Mouse (Mus musculus): ENCODE measurements around the gene Pgm2. TPM values are rescaled to one million over a fixed set of nuclear protein-coding genes. Genes with fewer than 3 reads are reported as not detected.

The Pgm2 gene
- polyA plus RNA-seq, 1 experiment, result 42.0 TPM

DNA sequence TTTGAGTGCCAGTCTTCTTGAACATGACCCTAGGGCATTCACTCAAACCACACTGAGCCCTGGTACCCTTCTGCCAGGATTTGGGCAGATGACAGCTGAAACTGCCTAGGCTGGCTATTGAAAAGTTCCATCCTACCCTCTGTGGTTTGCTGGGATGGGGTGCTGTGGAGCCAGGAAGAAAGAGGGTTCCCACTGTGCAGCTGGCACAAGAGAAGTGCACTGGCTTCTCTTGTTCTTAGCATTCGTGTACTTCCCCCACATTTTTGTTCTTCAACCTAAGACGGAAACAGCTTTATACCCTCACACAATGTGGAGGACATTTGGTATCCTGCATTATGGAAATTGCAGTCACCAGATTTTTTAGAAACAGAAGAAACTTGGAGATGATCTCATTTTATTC lies 73.1 kb downstream of the Pgm2 start:
- TF ChIP-seq POLR2A (IDR thresholded peaks at IDR 0.05; ENCODE audit: low read depth, low read length) (no peak), CTCF (IDR thresholded peaks at IDR 0.05; ENCODE audit: borderline replicate concordance, insufficient read depth, low read length) (no peak)
- Histone ChIP-seq H3K4me3 (ENCODE audit: insufficient read depth, low read length) (no peak overlapping the region), H3K27ac (ENCODE audit: insufficient read depth, low read length) (no peak overlapping the region), H3K4me1 (ENCODE audit: control insufficient read depth, insufficient read depth, low read length) (peaks cover 6% of the 10 kb centered on the region)

GRCm38 (mm10) chr5:64168990-64169540 lies 76.3 kb downstream of the Pgm2 start:
- Histone ChIP-seq H3K4me1 (ENCODE audit: control insufficient read depth, insufficient read depth, low read length) (0 out of 2 replicates have a peak, but pooled peaks cover under 1% of the 10 kb centered on the region), H3K27ac (ENCODE audit: insufficient read depth, low read length) (no peak overlapping the region), H3K4me3 (ENCODE audit: insufficient read depth, low read length) (no peak overlapping the region)
- TF ChIP-seq CTCF (IDR thresholded peaks at IDR 0.05; ENCODE audit: borderline replicate concordance, insufficient read depth, low read length), result no peak
- TF ChIP-seq POLR2A (IDR thresholded peaks at IDR 0.05; ENCODE audit: low read depth, low read length), result no peak

GRCm38 (mm10) chr5:64172884-64173283 lies 80.1 kb downstream of the Pgm2 start:
- no peak overlapping the region for H3K27ac ChIP-seq (ENCODE audit: insufficient read depth, low read length)

GRCm38 (mm10) chr5:64173302-64173701 lies 80.6 kb downstream of the Pgm2 start:
- no peak overlapping the region for H3K27ac ChIP-seq (ENCODE audit: insufficient read depth, low read length)
- no peak overlapping the region for H3K4me3 ChIP-seq (ENCODE audit: insufficient read depth, low read length)
- peaks cover 16% of the 10 kb centered on the region for H3K4me1 ChIP-seq (ENCODE audit: control insufficient read depth, insufficient read depth, low read length)
- no peak for TF ChIP-seq POLR2A (IDR thresholded peaks at IDR 0.05; ENCODE audit: low read depth, low read length)
- no peak for TF ChIP-seq CTCF (IDR thresholded peaks at IDR 0.05; ENCODE audit: borderline replicate concordance, insufficient read depth, low read length)

More at GRCm38 (mm10) chr5:64172884-64173283, 80.1 kb downstream of the Pgm2 start:
- TF ChIP-seq CTCF (IDR thresholded peaks at IDR 0.05; ENCODE audit: borderline replicate concordance, insufficient read depth, low read length), result no peak
- no peak for TF ChIP-seq POLR2A (IDR thresholded peaks at IDR 0.05; ENCODE audit: low read depth, low read length)
- H3K4me1 ChIP-seq (ENCODE audit: control insufficient read depth, insufficient read depth, low read length), result peaks cover 16% of the 10 kb centered on the region
- no peak overlapping the region for H3K4me3 ChIP-seq (ENCODE audit: insufficient read depth, low read length)

DNA sequence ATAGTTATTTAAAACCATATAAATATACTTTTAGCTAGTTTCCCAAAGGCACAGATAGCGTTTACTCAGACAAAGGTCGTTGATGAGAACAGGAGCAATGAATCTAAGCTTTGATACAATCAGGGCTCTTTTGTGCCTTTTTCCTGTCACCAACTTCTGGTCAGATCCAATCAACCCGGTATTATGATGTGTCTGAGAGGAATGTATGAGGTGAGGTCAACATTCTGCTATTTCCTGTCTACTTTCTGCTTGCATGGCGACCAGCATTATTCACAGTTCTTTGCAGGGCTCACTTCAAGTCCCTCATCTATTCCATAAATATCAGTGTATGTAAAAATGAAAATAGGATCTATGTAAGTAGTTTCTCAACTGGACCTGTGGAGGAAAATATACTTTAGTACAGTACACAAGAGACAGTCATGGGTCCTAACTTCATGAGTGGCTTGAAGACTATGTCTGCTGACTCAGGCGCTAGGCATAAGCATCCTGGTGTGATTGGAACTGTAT lies 81.7 kb downstream of the Pgm2 start:
- Histone ChIP-seq H3K27ac (ENCODE audit: insufficient read depth, low read length) (peak overlapping the region; percentile 96), H3K4me3 (ENCODE audit: insufficient read depth, low read length) (no peak overlapping the region), H3K4me1 (ENCODE audit: control insufficient read depth, insufficient read depth, low read length) (peaks cover 16% of the 10 kb centered on the region)
- TF ChIP-seq POLR2A (IDR thresholded peaks at IDR 0.05; ENCODE audit: low read depth, low read length) (no peak), CTCF (IDR thresholded peaks at IDR 0.05; ENCODE audit: borderline replicate concordance, insufficient read depth, low read length) (no peak)

Other genes with a start within 250 kb of the Pgm2 start
- 35.5 and 38.2 TPM in 2 replicates for gene Rell1, start 124.1 kb upstream of the Pgm2 start, polyA plus RNA-seq (2011; ENCODE audit: insufficient read length, low read depth, missing spikeins)
- 37.9 and 47.1 TPM in 2 replicates for gene Tbc1d1, start 63.4 kb downstream of the Pgm2 start, polyA plus RNA-seq (2011; ENCODE audit: insufficient read length, low read depth, missing spikeins)

Data from embryonic fibroblast, embryonic 13.5 days (primary cell).